Mouse (Mus musculus) G1E (cell line): ENCODE measurements around the gene Gpr152. TPM values are rescaled to one million over a fixed set of nuclear protein-coding genes. Genes with fewer than 3 reads are reported as not detected.

Experiments
- ATAC-seq: 2 replicates; pipeline ENCODE4 v1.8.0; 2016; ENCODE audit warnings: mild to moderate bottlenecking; ENCODE audit not compliant: insufficient number of reproducible peaks, poor library complexity, low FRiP score, severe bottlenecking; ENCODE audit errors: extremely low read depth
- DNase-seq: peaks from one replicate; pipeline ENCODE4 v3.0.0; 2012; ENCODE audit warnings: low spot score
- H3K27me3 ChIP-seq: 2 replicates; pipeline ENCODE4 v1.6.1; 2012; ENCODE audit warnings: mild to moderate bottlenecking, low read length, inconsistent platforms; ENCODE audit not compliant: insufficient read depth
- H3K36me3 ChIP-seq: replicated peaks from 2 replicates; pipeline ENCODE3; 2012; ENCODE audit warnings: mild to moderate bottlenecking, inconsistent platforms
- H3K4me1 ChIP-seq: 2 replicates; pipeline ENCODE4 v1.6.1; 2012; ENCODE audit warnings: low read depth, low read length, inconsistent platforms, mixed read lengths; ENCODE audit not compliant: insufficient read depth
- H3K4me3 ChIP-seq: 2 replicates; pipeline ENCODE4 v1.5.1; 2012; ENCODE audit warnings: low read depth, mild to moderate bottlenecking, inconsistent platforms, low read length, moderate library complexity, mixed read lengths
- H3K9me3 ChIP-seq: replicated peaks from 2 replicates; pipeline ENCODE4 v1.6.1; 2012; ENCODE audit warnings: inconsistent platforms
- CTCF ChIP-seq: IDR thresholded peaks from 2 replicates; pipeline ENCODE4 v1.5.1; 2012; ENCODE audit warnings: low read depth, low read length, inconsistent platforms, mixed read lengths
- GATA1 ChIP-seq: IDR thresholded peaks from 2 replicates; pipeline ENCODE4 v1.6.1; 2012; ENCODE audit warnings: borderline replicate concordance, low read length, inconsistent platforms, mixed read lengths
- GATA2 ChIP-seq: IDR thresholded peaks from 2 replicates; pipeline ENCODE4 v1.6.1; 2012; ENCODE audit warnings: low read depth, low read length, inconsistent platforms, borderline replicate concordance
- POLR2AphosphoS5 ChIP-seq: IDR thresholded peaks from 2 replicates; pipeline ENCODE4 v1.6.1; 2012; ENCODE audit warnings: low read depth, low read length, inconsistent platforms; ENCODE audit not compliant: insufficient replicate concordance
- TAL1 ChIP-seq: conservative IDR thresholded peaks from 2 replicates; pipeline ENCODE4 v1.6.1; 2012; ENCODE audit warnings: low read depth, low read length, inconsistent platforms, mixed read lengths
- polyA plus RNA-seq: library from polyadenylated mRNA; stranded (reverse); fragments of >175 nt; gene quantifications from 2 replicates; pipeline ENCODE4 v1.2.3, GENCODE M21; 2012
- total RNA-seq, 2 experiments: library from RNA; stranded (forward) in 1 of 2; stranded (reverse) in 1 of 2; fragments of 200-1000 nt in 1 of 2; fragments of >200 nt in 1 of 2; fragmentation: Nextera tagmentation in 1 of 2; gene quantifications; 2 replicates each; pipeline ENCODE4 v1.2.3; 2014 to 2017

Gene Gpr152
- total RNA-seq (2014; fragmentation: Nextera tagmentation) (not detected in 2 replicates), total RNA-seq (2017) (0.11 TPM in 1 of 2 replicates, not detected in the other), polyA plus RNA-seq (not detected in 2 replicates)

GRCm38 (mm10) chr19:4139446-4139845 is at the start of gene Gpr152:
Gene Gpr152 (plus strand): TSS chr19:4139787.
- H3K36me3 ChIP-seq, result no peaks in the 10 kb centered on the region
- H3K4me1 ChIP-seq, result peaks cover 16% of the 10 kb centered on the region
- TF ChIP-seq TAL1 (no peak), GATA1 (no peak), POLR2AphosphoS5 (no peak), GATA2 (no peak), CTCF (no peak)
- H3K9me3 ChIP-seq, result no peaks in the 10 kb centered on the region
- H3K27me3 ChIP-seq, result peaks cover 59% of the 10 kb centered on the region
- DNase-seq, result no peak
- no peak for ATAC-seq
- no peak within 1 kb of the TSS for H3K4me3 ChIP-seq

- H3K4me3 ChIP-seq, result no peak overlapping the region
- no peak for DNase-seq
Observed at GRCm38 (mm10) chr19:4090446-4090845, 49.1 kb upstream of the Gpr152 start.

GRCm38 (mm10) chr19:4091383-4091782 is 48.2 kb upstream of the Gpr152 start:
- no peak for DNase-seq
- no peak for TF ChIP-seq POLR2AphosphoS5
- no peak for TF ChIP-seq GATA2
- TF ChIP-seq TAL1, result no peak
- TF ChIP-seq GATA1, result no peak
- no peak for TF ChIP-seq CTCF
- peaks cover 15% of the 10 kb centered on the region for H3K4me1 ChIP-seq
- ATAC-seq, result no peak
- H3K36me3 ChIP-seq, result no peaks in the 10 kb centered on the region
- H3K9me3 ChIP-seq, result no peaks in the 10 kb centered on the region
- H3K27me3 ChIP-seq, result peaks cover 44% of the 10 kb centered on the region
- no peak overlapping the region for H3K4me3 ChIP-seq

More at GRCm38 (mm10) chr19:4090446-4090845, 49.1 kb upstream of the Gpr152 start:
- Histone ChIP-seq H3K27me3 (peaks cover 51% of the 10 kb centered on the region), H3K9me3 (no peaks in the 10 kb centered on the region), H3K36me3 (no peaks in the 10 kb centered on the region), H3K4me1 (peaks cover 11% of the 10 kb centered on the region; the same call in 1 of the 2 replicates)
- no peak for ATAC-seq
- TF ChIP-seq TAL1, result no peak
- no peak for TF ChIP-seq CTCF

- no peaks in the 10 kb centered on the region for H3K9me3 ChIP-seq
- no peak for DNase-seq
- peaks cover 35% of the 10 kb centered on the region for H3K27me3 ChIP-seq
- no peak overlapping the region for H3K4me3 ChIP-seq
- no peak for ATAC-seq
- peaks cover 24% of the 10 kb centered on the region for H3K4me1 ChIP-seq
- TF ChIP-seq TAL1, result no peak
- no peak for TF ChIP-seq CTCF
- no peak for TF ChIP-seq POLR2AphosphoS5
- TF ChIP-seq GATA2, result no peak
- no peak for TF ChIP-seq GATA1
- peaks cover 2% of the 10 kb centered on the region for H3K36me3 ChIP-seq
Observed at GRCm38 (mm10) chr19:4092750-4093149, 46.8 kb upstream of the Gpr152 start.

GRCm38 (mm10) chr19:4093772-4094171 is 45.8 kb upstream of the Gpr152 start:
- TF ChIP-seq GATA1 (no peak), TAL1 (no peak), GATA2 (no peak), POLR2AphosphoS5 (no peak), CTCF (no peak)
- peaks cover 12% of the 10 kb centered on the region for H3K36me3 ChIP-seq
- no peak for DNase-seq

GRCm38 (mm10) chr19:4094348-4094747 is 45.2 kb upstream of the Gpr152 start:
- TF ChIP-seq GATA1 (no peak), POLR2AphosphoS5 (no peak), CTCF (no peak), GATA2 (no peak), TAL1 (no peak)
- DNase-seq (no peak), ATAC-seq (no peak)
- H3K4me1 ChIP-seq, result peaks cover 40% of the 10 kb centered on the region
- H3K4me3 ChIP-seq, result no peak overlapping the region
- H3K9me3 ChIP-seq, result no peaks in the 10 kb centered on the region
- H3K36me3 ChIP-seq, result peaks cover 15% of the 10 kb centered on the region
- H3K27me3 ChIP-seq, result peaks cover 23% of the 10 kb centered on the region

More at GRCm38 (mm10) chr19:4093772-4094171, 45.8 kb upstream of the Gpr152 start:
- H3K4me1 ChIP-seq, result peaks cover 34% of the 10 kb centered on the region
- peaks cover 29% of the 10 kb centered on the region for H3K27me3 ChIP-seq
- no peak overlapping the region for H3K4me3 ChIP-seq
- no peak for ATAC-seq
- no peaks in the 10 kb centered on the region for H3K9me3 ChIP-seq

- DNase-seq, result no peak
- Histone ChIP-seq H3K4me1 (peaks cover 44% of the 10 kb centered on the region), H3K27me3 (peaks cover 20% of the 10 kb centered on the region), H3K4me3 (no peak overlapping the region), H3K36me3 (peaks cover 15% of the 10 kb centered on the region), H3K9me3 (no peaks in the 10 kb centered on the region)
- ATAC-seq, result no peak
- no peak for TF ChIP-seq GATA2
- TF ChIP-seq POLR2AphosphoS5, result no peak
- TF ChIP-seq TAL1, result no peak
- no peak for TF ChIP-seq CTCF
- TF ChIP-seq GATA1, result no peak
Observed at GRCm38 (mm10) chr19:4094774-4095303, 44.7 kb upstream of the Gpr152 start.
